Mouse (Mus musculus): ENCODE measurements around the gene Dhh. TPM values are rescaled to one million over a fixed set of nuclear protein-coding genes. Genes with fewer than 3 reads are reported as not detected.

Dhh gene
- total and polyA plus RNA-seq, 2 experiments from 2014 or later: 0.68 to 0.85 TPM

DNA sequence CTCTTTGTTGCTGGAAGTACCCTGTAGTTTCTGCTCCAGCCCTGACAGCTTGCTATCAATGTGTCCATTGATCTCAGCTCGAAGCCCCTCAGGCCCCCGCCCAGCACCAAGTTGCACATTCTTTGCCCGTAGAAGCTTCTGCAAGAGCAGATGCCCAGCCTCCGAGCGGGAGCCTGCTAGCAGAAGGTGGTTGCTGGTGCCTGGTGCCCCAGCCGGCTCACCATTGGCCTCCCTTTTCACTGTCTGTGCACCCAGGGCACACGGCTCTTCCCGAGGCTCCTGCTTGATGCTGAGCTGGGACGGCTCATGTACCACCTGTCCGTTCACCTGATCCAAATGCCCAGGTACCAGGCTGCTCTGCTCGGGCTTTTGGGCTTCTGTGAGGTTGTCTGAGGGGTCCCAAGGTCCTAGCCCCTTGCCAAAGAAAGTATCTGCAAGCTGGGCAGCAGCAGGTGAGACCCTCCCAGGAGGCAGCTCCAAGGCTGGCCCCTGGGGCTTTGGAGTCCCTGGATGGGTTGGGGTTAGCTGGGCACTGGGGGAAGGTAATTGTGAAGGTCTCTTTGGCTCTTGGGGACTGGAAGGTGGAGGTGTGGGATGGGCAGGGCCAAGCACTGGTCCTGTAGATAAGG, 54.6 kb downstream of the Dhh start:
- ATAC-seq (no peak), DNase-seq (ENCODE audit: low spot score) (no peak)
- no peak for TF ChIP-seq CTCF (IDR thresholded peaks at IDR 0.05; ENCODE audit: low read depth)
- no peak overlapping the region for H3K9ac ChIP-seq (replicated peaks; ENCODE audit: low read length)
- 87% methylated on average over 11 of the region's 11 CpGs for WGBS
- H3K4me2 ChIP-seq (ENCODE audit: low read depth, low read length): no peak overlapping the region
- H3K27ac ChIP-seq: no peak overlapping the region
- no peaks in the 10 kb centered on the region for H3K27me3 ChIP-seq (ENCODE audit: insufficient read depth, low read length)
- H3K36me3 ChIP-seq (ENCODE audit: insufficient read depth, low read length): peaks cover 94% of the 10 kb centered on the region
- no peak overlapping the region for H3K4me3 ChIP-seq (ENCODE audit: low read length)
- H3K9me3 ChIP-seq (ENCODE audit: low read length): no peaks in the 10 kb centered on the region
- no peaks in the 10 kb centered on the region for H3K4me1 ChIP-seq (ENCODE audit: insufficient read depth, low read length)

Other genes with a start within 250 kb of the Dhh start
- gene Ddx23, start 235.6 kb downstream of the Dhh start, total RNA-seq (2014; rRNA removed): 52.9 and 68.7 TPM in 2 replicates
- gene Ddx23, start 235.6 kb downstream of the Dhh start, polyA plus RNA-seq (2015; fragmentation: Nextera tagmentation; extraction: Ambion mirVana): 20.1 and 23.4 TPM in 2 replicates
- gene Rnd1, start 221.1 kb downstream of the Dhh start, total RNA-seq (2014; rRNA removed): 22.3 and 26.7 TPM in 2 replicates
- gene Rnd1, start 221.1 kb downstream of the Dhh start, polyA plus RNA-seq (2015; fragmentation: Nextera tagmentation; extraction: Ambion mirVana): 16.2 and 16.3 TPM in 2 replicates
- 2.6 and 3.7 TPM in 2 replicates for gene Ccdc65, start 190.3 kb downstream of the Dhh start, total RNA-seq (2014; rRNA removed)
- gene Ccdc65, start 190.3 kb downstream of the Dhh start, polyA plus RNA-seq (2015; fragmentation: Nextera tagmentation; extraction: Ambion mirVana): 7.7 and 10.4 TPM in 2 replicates
- gene Fkbp11, start 170.3 kb downstream of the Dhh start, total RNA-seq (2014; rRNA removed): 6.4 and 10.6 TPM in 2 replicates
- 5.0 and 6.6 TPM in 2 replicates for gene Fkbp11, start 170.3 kb downstream of the Dhh start, polyA plus RNA-seq (2015; fragmentation: Nextera tagmentation; extraction: Ambion mirVana)
- gene Arf3, start 135.3 kb downstream of the Dhh start, total RNA-seq (2014; rRNA removed): 127 TPM in 2 replicates
- 80.7 and 92.9 TPM in 2 replicates for gene Arf3, start 135.3 kb downstream of the Dhh start, polyA plus RNA-seq (2015; fragmentation: Nextera tagmentation; extraction: Ambion mirVana)
- 1.4 and 4.5 TPM in 2 replicates for gene Wnt10b, start 120.4 kb downstream of the Dhh start, total RNA-seq (2014; rRNA removed)
- 0.29 TPM in 1 of 2 replicates, not detected in the other for gene Wnt10b, start 120.4 kb downstream of the Dhh start, polyA plus RNA-seq (2015; fragmentation: Nextera tagmentation; extraction: Ambion mirVana)
- gene Wnt1, start 108.7 kb downstream of the Dhh start, total RNA-seq (2014; rRNA removed): 0.05 TPM in 1 of 2 replicates, not detected in the other
- gene Wnt1, start 108.7 kb downstream of the Dhh start, polyA plus RNA-seq (2015; fragmentation: Nextera tagmentation; extraction: Ambion mirVana): 0.52 and 0.59 TPM in 2 replicates
- 2.7 and 6.5 TPM in 2 replicates for gene Ddn, start 89.0 kb downstream of the Dhh start, total RNA-seq (2014; rRNA removed)
- 0.45 and 0.64 TPM in 2 replicates for gene Ddn, start 89.0 kb downstream of the Dhh start, polyA plus RNA-seq (2015; fragmentation: Nextera tagmentation; extraction: Ambion mirVana)
- 62.4 and 99.4 TPM in 2 replicates for gene Prkag1, start 67.0 kb downstream of the Dhh start, total RNA-seq (2014; rRNA removed)
- 61.1 and 62.3 TPM in 2 replicates for gene Prkag1, start 67.0 kb downstream of the Dhh start, polyA plus RNA-seq (2015; fragmentation: Nextera tagmentation; extraction: Ambion mirVana)
- 27.7 and 37.8 TPM in 2 replicates for gene Kmt2d, start 27.3 kb downstream of the Dhh start, total RNA-seq (2014; rRNA removed)
- 7.4 and 7.6 TPM in 2 replicates for gene Kmt2d, start 27.3 kb downstream of the Dhh start, polyA plus RNA-seq (2015; fragmentation: Nextera tagmentation; extraction: Ambion mirVana)
- 5.8 and 10.2 TPM in 2 replicates for gene Rhebl1, start 4.0 kb downstream of the Dhh start, total RNA-seq (2014; rRNA removed)
- gene Rhebl1, start 4.0 kb downstream of the Dhh start, polyA plus RNA-seq (2015; fragmentation: Nextera tagmentation; extraction: Ambion mirVana): 25.7 and 26.7 TPM in 2 replicates
- gene Lmbr1l, start 19.7 kb upstream of the Dhh start, total RNA-seq (2014; rRNA removed): 28.7 and 51.0 TPM in 2 replicates
- 20.0 and 20.9 TPM in 2 replicates for gene Lmbr1l, start 19.7 kb upstream of the Dhh start, polyA plus RNA-seq (2015; fragmentation: Nextera tagmentation; extraction: Ambion mirVana)
- 3,512 and 3,813 TPM in 2 replicates for gene Tuba1b, start 36.0 kb upstream of the Dhh start, total RNA-seq (2014; rRNA removed)
- 1,613 and 1,711 TPM in 2 replicates for gene Tuba1b, start 36.0 kb upstream of the Dhh start, polyA plus RNA-seq (2015; fragmentation: Nextera tagmentation; extraction: Ambion mirVana)
- gene Gm49450, start 55.0 kb upstream of the Dhh start, total RNA-seq (2014; rRNA removed): 1,661 and 1,767 TPM in 2 replicates
- gene Gm49450, start 55.0 kb upstream of the Dhh start, polyA plus RNA-seq (2015; fragmentation: Nextera tagmentation; extraction: Ambion mirVana): not detected in 2 replicates
- 18,723 and 19,179 TPM in 2 replicates for gene Tuba1a, start 55.2 kb upstream of the Dhh start, total RNA-seq (2014; rRNA removed)
- gene Tuba1a, start 55.2 kb upstream of the Dhh start, polyA plus RNA-seq (2015; fragmentation: Nextera tagmentation; extraction: Ambion mirVana): 11,647 and 12,500 TPM in 2 replicates
- gene Tuba1c, start 131.4 kb upstream of the Dhh start, total RNA-seq (2014; rRNA removed): 43.8 and 58.3 TPM in 2 replicates
- gene Tuba1c, start 131.4 kb upstream of the Dhh start, polyA plus RNA-seq (2015; fragmentation: Nextera tagmentation; extraction: Ambion mirVana): 24.0 and 24.2 TPM in 2 replicates
- gene Prph, start 156.6 kb upstream of the Dhh start, total RNA-seq (2014; rRNA removed): 62.6 and 70.9 TPM in 2 replicates
- 50.0 and 53.5 TPM in 2 replicates for gene Prph, start 156.6 kb upstream of the Dhh start, polyA plus RNA-seq (2015; fragmentation: Nextera tagmentation; extraction: Ambion mirVana)
- gene Troap, start 176.0 kb upstream of the Dhh start, total RNA-seq (2014; rRNA removed): 4.3 and 10.5 TPM in 2 replicates
- 4.5 and 6.4 TPM in 2 replicates for gene Troap, start 176.0 kb upstream of the Dhh start, polyA plus RNA-seq (2015; fragmentation: Nextera tagmentation; extraction: Ambion mirVana)
- gene C1ql4, start 189.3 kb upstream of the Dhh start, total RNA-seq (2014; rRNA removed): 8.6 and 11.9 TPM in 2 replicates
- 4.3 and 5.7 TPM in 2 replicates for gene C1ql4, start 189.3 kb upstream of the Dhh start, polyA plus RNA-seq (2015; fragmentation: Nextera tagmentation; extraction: Ambion mirVana)
- gene Dnajc22, start 194.6 kb upstream of the Dhh start, total RNA-seq (2014; rRNA removed): 0.68 and 0.99 TPM in 2 replicates
- 0.45 and 0.48 TPM in 2 replicates for gene Dnajc22, start 194.6 kb upstream of the Dhh start, polyA plus RNA-seq (2015; fragmentation: Nextera tagmentation; extraction: Ambion mirVana)
- gene Spats2, start 227.4 kb upstream of the Dhh start, total RNA-seq (2014; rRNA removed): 23.6 and 25.8 TPM in 2 replicates
- gene Spats2, start 227.4 kb upstream of the Dhh start, polyA plus RNA-seq (2015; fragmentation: Nextera tagmentation; extraction: Ambion mirVana): 23.4 and 23.6 TPM in 2 replicates